Mouse (Mus musculus): ENCODE measurements at regions not wholly inside any gene's neighbourhood (a gene's known extent, or its start where the extent isn't known, plus 50 kb on each side); places are given as distances from the start of the nearest gene placed in this dataset.

DNA sequence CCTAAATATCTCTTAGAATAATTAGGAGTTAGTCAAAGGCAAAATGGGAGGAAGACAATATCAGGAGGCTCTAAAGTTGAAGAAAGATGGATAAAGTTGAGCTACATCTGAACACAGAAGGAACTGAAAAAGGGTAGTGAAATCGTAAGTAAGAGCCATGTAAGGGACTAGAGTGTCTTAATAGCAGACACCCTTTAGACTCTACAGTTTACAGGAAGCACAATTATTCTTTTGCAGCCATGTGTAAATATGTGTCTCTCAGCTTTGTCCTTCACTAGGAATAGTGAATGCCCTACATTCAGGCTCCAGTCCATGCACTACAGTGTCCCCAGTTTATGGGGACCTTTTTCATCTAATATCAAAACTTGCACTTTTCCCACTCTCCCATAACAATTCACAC is 52.1 kb upstream of the Ctsc start:
- WGBS: 48% methylated on average over 1 of the region's 1 CpGs

More for the DNA sequence above, 52.1 kb upstream of the Ctsc start:
- Histone ChIP-seq H3K4me3 (no peak overlapping the region), H3K27ac (no peak overlapping the region), H3K4me2 (no peak overlapping the region), H3K36me3 (no peaks in the 10 kb centered on the region), H3K4me1 (no peaks in the 10 kb centered on the region), H3K27me3 (no peaks in the 10 kb centered on the region), H3K9ac (no peak overlapping the region), H3K9me3 (no peaks in the 10 kb centered on the region)
- no peak for ATAC-seq (ENCODE audit: insufficient number of reproducible peaks, low FRiP score, low TSS enrichment, low read depth)
